Mouse (Mus musculus) frontal cortex, postnatal 25 days (tissue): ENCODE measurements around the gene Pdgfb.

Experiments used
- DNase-seq, 2 experiments: peaks; one replicate each; pipeline ENCODE4 v3.0.0; 2022; ENCODE audit warnings: low spot score in 2 of 2

Gene Pdgfb

GRCm38 (mm10) chr15:80014321-80015210 is at the start of gene Pdgfb:
Pdgfb (minus strand) TSS chr15:80014977.
- DNase-seq, result peak; percentile 46 to 47

DNA sequence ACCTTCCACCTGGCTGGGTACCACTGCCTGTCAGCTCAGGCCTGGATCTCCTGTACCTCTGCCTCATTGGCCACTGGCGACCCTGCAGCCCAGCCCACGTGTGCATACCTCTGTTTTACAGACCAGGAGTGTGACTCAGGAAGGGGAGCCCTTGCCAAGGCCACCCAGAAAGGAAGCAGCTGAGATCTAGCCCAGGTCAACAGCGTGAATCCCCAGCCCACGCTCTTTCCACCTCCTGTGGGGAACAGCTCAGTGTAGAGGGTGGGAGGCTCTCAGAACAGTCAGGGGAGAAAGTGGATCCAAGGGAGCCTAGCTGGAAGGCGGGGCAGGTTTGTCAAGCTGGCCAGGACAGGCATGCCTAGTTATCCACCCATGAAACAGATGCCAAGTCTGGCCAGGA is 48.0 kb upstream of the Pdgfb start:
- DNase-seq, result no peak

- DNase-seq, result no peak
These were observed 47.6 kb upstream of the Pdgfb start for GRCm38 (mm10) chr15:80062339-80062738.

GRCm38 (mm10) chr15:80061071-80061550 is 46.3 kb upstream of the Pdgfb start:
- no peak for DNase-seq

DNA sequence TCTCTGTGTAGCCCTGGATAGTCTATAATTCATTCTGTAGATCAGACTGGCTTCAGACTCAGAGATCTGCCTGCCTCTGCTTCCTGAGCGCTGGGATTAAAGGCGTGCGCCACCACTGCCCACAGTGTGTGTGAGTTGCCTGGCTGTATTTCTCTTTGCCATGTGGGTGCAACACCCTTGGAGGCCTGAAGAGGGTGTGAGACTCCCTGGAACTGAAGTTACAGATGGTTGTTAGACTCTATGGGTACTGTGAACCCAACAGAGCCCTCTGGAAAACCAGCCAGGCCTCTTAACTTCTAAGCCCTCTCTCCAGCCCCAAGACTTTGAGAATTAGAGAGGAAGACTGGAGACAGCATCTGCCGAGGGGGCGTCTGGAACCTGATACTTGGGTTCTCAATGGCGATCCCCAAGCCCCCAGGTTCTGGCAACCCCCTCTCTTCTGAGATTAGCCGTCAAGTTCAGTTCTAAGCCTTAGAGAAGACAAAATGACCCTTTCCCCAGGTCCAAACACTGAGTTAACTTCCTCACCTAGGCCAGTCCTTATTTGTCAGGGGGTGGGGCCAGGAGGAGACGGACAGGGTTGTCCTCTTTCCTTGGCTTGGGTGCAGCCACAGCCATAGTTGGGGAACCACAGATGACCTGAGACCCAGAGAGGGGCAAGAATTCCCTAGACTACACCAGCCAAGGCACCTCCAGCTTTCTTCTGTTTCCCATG is 45.7 kb upstream of the Pdgfb start:
- no peak for DNase-seq

DNA sequence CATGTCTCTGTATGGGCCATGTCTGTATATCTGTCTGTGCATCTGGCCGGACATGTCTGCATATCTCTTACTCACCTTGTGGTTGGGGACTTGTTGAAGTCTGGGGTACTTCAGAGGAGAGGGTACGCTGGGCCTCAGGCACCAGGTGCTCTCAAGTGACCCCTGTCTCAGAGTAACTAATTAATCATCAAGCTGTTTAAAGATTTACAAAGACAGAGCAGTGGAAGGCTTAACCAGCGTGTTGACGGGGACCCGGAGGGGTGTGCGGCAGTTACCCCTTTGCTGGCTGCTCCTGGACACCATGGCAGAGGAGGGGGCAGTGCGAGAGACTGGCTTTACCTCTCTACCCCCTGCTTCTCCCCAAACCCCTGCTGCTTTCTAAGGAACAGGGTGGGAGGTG is 44.8 kb upstream of the Pdgfb start:
- DNase-seq, result no peak

GRCm38 (mm10) chr15:80058151-80058550 is 43.4 kb upstream of the Pdgfb start:
- DNase-seq, result no peak

- DNase-seq, result no peak
These were observed 39.4 kb upstream of the Pdgfb start for GRCm38 (mm10) chr15:80054034-80054710.

- DNase-seq, result no peak
These were observed 38.7 kb upstream of the Pdgfb start for GRCm38 (mm10) chr15:80053381-80054033.

GRCm38 (mm10) chr15:80051782-80052181 is 37.0 kb upstream of the Pdgfb start:
- no peak for DNase-seq

- DNase-seq, result no peak
These were observed 36.5 kb upstream of the Pdgfb start for GRCm38 (mm10) chr15:80051092-80051761.

GRCm38 (mm10) chr15:80050093-80050492 is 35.3 kb upstream of the Pdgfb start:
- DNase-seq, result no peak

DNA sequence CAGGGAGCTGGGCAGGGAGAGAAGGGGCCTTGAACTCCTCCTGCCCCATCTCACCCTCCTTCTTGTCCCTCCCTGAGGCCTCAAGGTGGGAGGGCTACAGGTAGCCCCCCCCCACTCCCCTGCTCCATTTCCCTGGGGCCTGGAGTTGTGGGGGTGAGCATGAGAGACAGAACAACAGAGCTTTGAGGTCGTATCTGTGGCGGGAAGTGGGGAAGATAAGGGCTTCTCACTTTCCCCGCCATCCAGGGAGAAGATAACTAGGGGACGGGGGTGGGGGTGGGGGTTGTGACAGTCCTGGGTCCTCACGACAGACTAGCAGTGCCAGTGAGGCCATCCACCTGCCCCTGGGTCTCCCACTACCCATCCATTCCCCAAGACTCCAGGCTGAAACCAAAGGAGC is 33.2 kb upstream of the Pdgfb start:
- no peak for DNase-seq

DNA sequence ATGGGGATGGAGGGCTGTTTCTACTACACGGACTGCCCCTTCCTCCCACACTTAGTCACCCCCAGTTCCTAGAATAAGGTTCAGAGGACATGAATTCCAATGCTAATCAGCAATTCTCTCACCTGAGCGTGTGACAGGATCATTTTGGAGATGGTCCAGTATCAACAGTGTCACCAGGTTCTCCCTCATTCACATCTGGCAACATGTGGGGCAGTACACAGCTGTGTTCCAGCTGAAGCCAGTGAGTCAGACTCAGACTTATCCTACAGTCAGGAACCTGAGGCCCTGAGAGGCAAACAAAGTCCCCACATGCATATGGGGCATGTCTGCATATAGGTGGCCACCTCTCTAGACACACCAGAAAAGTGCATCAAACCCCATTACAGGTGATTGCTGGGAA is 32.5 kb upstream of the Pdgfb start:
- DNase-seq, result no peak

DNA sequence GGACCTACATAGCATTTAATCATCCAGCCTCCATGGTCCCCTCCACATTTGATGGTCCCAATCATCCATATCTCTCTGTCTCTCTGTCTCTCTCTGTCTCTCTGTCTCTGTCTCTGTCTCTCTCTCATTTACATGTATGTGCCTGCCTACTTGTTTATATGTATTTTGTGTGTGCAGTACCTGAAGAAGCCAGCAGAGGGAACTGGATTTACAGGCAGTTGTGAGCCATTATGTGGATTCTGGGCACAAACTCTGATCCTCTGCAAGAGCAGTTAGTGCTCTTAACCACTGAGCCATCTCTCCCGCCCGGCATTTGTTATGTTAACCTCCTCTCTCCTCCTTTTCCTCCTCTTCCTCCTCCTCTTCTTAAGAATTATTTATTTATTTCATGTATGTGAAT is 31.0 kb upstream of the Pdgfb start:
- DNase-seq, result no peak

DNA sequence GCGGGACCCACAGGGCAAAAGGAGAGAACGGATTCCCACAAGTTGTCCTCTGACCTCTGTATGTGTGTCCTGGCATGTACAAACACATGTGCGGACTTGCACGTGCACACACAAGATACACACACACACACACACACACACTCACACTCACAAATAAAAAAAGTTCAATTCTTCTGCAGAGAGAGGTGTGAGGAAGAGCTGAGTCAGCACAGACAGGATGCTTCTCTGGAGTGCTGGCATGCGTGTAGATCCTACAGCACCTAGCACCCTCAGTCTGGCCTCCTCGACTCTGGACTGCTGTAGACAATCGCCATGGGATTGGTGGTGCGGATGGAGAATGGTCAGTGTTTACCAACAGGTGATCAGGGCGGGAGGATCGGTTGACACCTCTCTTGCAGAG is 29.5 kb upstream of the Pdgfb start:
- DNase-seq, result no peak

DNA sequence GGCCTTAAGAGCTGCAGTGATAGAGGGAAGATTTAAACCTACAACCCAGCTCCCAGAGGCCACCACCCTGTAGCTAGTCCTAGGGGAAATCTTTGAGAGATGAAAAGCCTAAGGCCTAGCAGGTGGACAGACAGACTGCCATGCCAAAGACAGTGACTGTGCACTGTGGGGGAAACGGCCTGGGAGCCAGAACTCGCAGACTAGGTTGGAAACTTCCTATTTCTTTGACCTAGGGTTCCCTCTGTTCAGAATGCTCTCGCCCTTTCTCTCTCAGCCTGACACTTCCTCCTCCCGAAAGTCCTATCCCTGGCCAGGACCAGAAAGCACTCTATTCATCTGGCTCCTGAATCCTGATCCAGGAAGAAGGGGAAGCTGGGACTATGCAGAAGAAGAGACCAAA is 27.4 kb upstream of the Pdgfb start:
- no peak for DNase-seq

DNA sequence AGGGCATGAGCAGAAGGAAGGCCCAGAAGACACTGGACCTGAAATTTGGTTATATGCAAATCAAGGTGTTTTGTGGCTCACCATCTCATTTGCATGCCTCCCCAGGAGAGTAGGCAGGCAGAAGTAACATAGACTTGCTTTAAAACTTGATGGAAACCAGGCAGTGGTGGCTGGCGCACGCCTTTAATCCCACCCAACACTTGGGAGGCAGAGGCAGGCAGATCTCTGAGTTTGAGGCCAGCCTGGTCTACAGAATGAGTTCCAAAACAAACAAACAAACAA is 23.3 kb upstream of the Pdgfb start:
- DNase-seq, result no peak

GRCm38 (mm10) chr15:80037255-80038109 is 22.7 kb upstream of the Pdgfb start:
- no peak for DNase-seq

DNA sequence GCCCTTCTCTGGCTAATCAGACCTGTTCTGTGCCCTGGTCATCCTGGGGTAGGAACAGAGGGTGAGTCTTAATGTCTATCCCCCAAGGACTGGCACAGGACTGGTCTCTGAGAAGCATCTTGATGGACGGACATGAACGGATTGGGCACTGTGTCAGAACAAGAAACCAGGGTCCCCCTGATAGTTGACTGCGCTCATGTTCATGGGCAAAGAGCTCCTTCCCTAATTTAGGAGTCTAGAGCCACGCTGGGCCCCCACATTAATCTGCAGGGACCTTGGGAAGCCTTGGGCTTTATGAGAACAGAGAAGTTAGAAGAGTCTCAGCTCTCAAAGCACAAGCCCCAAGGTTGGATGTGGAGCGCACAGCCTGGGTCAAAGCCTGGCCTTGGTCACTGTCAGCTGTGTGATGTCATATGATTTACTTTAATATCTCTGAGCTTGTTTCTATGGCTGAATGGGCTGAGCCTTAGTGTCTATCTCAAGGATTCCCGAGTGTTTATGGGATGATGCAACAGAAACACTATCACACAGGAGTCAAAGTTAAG is 20.6 kb upstream of the Pdgfb start:
- DNase-seq, result no peak
